Mouse (Mus musculus) MEL (cell line): Measurements from ENCODE around the gene Sh3gl3. TPM values are rescaled to one million over a fixed set of nuclear protein-coding genes. Genes with fewer than 3 reads are reported as not detected.

Source experiments
- DNase-seq: peaks from one replicate; pipeline ENCODE4 v3.0.0; 2011; ENCODE audit warnings: low read depth, low spot score
- H3K27ac ChIP-seq: 2 replicates; pipeline ENCODE4 v1.5.1; 2012; ENCODE audit warnings: low read depth, mild to moderate bottlenecking, control low read depth, low read length, moderate library complexity; ENCODE audit not compliant: control insufficient read depth
- H3K27me3 ChIP-seq, 2 experiments: fragments of 150-350 bp in 1 of 2; sonication (generic) in 1 of 2; 2 replicates each; pipeline ENCODE4 v1.6.1; 2012; ENCODE audit warnings: low read length in 2 of 2, mild to moderate bottlenecking in 2 of 2, improper control_type of control experiment in 1 of 2, moderate library complexity in 1 of 2; ENCODE audit not compliant: insufficient read depth in 2 of 2, control insufficient read depth in 1 of 2
- H3K36me3 ChIP-seq, 2 experiments: 2 replicates each; pipeline ENCODE4 v1.6.1; 2012 to 2014; ENCODE audit warnings: low read length in 2 of 2, improper control_type of control experiment in 1 of 2, inconsistent platforms in 1 of 2, mild to moderate bottlenecking in 1 of 2; ENCODE audit not compliant: insufficient read depth in 2 of 2, control insufficient read depth in 1 of 2
- H3K4me1 ChIP-seq, 2 experiments: fragments of 150-350 bp in 1 of 2; sonication (generic) in 1 of 2; 2 replicates each; pipeline ENCODE4 v1.6.1; 2012; ENCODE audit warnings: low read length in 2 of 2, improper control_type of control experiment in 1 of 2, mild to moderate bottlenecking in 1 of 2; ENCODE audit not compliant: insufficient read depth in 2 of 2, control insufficient read depth in 1 of 2
- H3K4me3 ChIP-seq, 2 experiments: fragments of 150-350 bp in 1 of 2; sonication (generic) in 1 of 2; 2 replicates each; pipeline ENCODE4 v1.5.1; 2012; ENCODE audit warnings: low read depth in 2 of 2, low read length in 2 of 2, mild to moderate bottlenecking in 2 of 2, moderate library complexity in 2 of 2, control low read depth in 1 of 2, improper control_type of control experiment in 1 of 2; ENCODE audit not compliant: control insufficient read depth in 1 of 2, insufficient read depth in 1 of 2
- H3K79me2 ChIP-seq: 2 replicates; pipeline ENCODE4 v1.6.1; 2012; ENCODE audit warnings: mild to moderate bottlenecking, low read length, moderate library complexity; ENCODE audit not compliant: control insufficient read depth, poor library complexity, insufficient read depth
- H3K9ac ChIP-seq: 2 replicates; pipeline ENCODE4 v1.6.1; 2012; ENCODE audit warnings: low read depth, mild to moderate bottlenecking, control low read depth, low read length, moderate library complexity; ENCODE audit not compliant: control insufficient read depth, poor library complexity, severe bottlenecking
- H3K9me3 ChIP-seq: fragments of 150-350 bp; sonication (generic); replicated peaks from 2 replicates; pipeline ENCODE4 v1.6.1; 2012; ENCODE audit warnings: mild to moderate bottlenecking, low read length, improper control_type of control experiment, moderate library complexity; ENCODE audit not compliant: insufficient read depth
- CHD1 ChIP-seq: IDR thresholded peaks from 2 replicates; pipeline ENCODE4 v1.6.1; 2012; ENCODE audit warnings: low read depth, mild to moderate bottlenecking, inconsistent platforms, low read length, improper control_type of control experiment
- E2F4 ChIP-seq: IDR thresholded peaks from 2 replicates; pipeline ENCODE4 v1.6.1; 2011; ENCODE audit warnings: low read depth, low read length, improper control_type of control experiment, borderline replicate concordance
- ELF1 ChIP-seq: IDR thresholded peaks from 2 replicates; pipeline ENCODE4 v1.6.1; 2014; ENCODE audit warnings: low read depth, mild to moderate bottlenecking, inconsistent platforms, low read length, improper control_type of control experiment, moderate library complexity
- EP300 ChIP-seq, 2 experiments: IDR thresholded peaks; 2 replicates each; pipeline ENCODE4 v1.6.1; 2011; ENCODE audit warnings: improper control_type of control experiment in 2 of 2, low read length in 2 of 2, low read depth in 1 of 2, mild to moderate bottlenecking in 1 of 2
- GABPA ChIP-seq: IDR thresholded peaks from 2 replicates; pipeline ENCODE4 v1.6.1; 2012; ENCODE audit warnings: low read depth, mild to moderate bottlenecking, inconsistent platforms, low read length, improper control_type of control experiment, moderate library complexity
- MAX ChIP-seq: IDR thresholded peaks from 2 replicates; pipeline ENCODE4 v1.6.1; 2011; ENCODE audit warnings: low read length, improper control_type of control experiment
- MAZ ChIP-seq: IDR thresholded peaks from 2 replicates; pipeline ENCODE4 v1.6.1; 2012; ENCODE audit warnings: low read depth, mild to moderate bottlenecking, inconsistent platforms, low read length, improper control_type of control experiment
- MXI1 ChIP-seq: IDR thresholded peaks from 2 replicates; pipeline ENCODE4 v1.6.1; 2011; ENCODE audit warnings: mild to moderate bottlenecking, low read depth, low read length, improper control_type of control experiment
- MYB ChIP-seq: IDR thresholded peaks from 2 replicates; pipeline ENCODE4 v1.6.1; 2011; ENCODE audit warnings: mild to moderate bottlenecking, low read depth, low read length, improper control_type of control experiment
- MYC ChIP-seq: IDR thresholded peaks from 2 replicates; pipeline ENCODE4 v1.6.1; 2011; ENCODE audit warnings: low read depth, mild to moderate bottlenecking, low read length, improper control_type of control experiment, moderate library complexity
- NRF1 ChIP-seq: IDR thresholded peaks from 2 replicates; pipeline ENCODE4 v1.6.1; 2014; ENCODE audit warnings: low read depth, mild to moderate bottlenecking, inconsistent platforms, low read length, improper control_type of control experiment, moderate library complexity; ENCODE audit not compliant: poor library complexity, insufficient read depth, severe bottlenecking
- POLR2A ChIP-seq, 2 experiments: IDR thresholded peaks; 2 replicates each; pipeline ENCODE4 v1.6.1; 2011 to 2012; ENCODE audit warnings: low read length in 2 of 2, mild to moderate bottlenecking in 2 of 2, control low read depth in 1 of 2, improper control_type of control experiment in 1 of 2, low read depth in 1 of 2, moderate library complexity in 1 of 2; ENCODE audit not compliant: control insufficient read depth in 1 of 2, insufficient read depth in 1 of 2, poor library complexity in 1 of 2
- POLR2AphosphoS2 ChIP-seq: IDR thresholded peaks from 2 replicates; pipeline ENCODE4 v1.6.1; 2011; ENCODE audit warnings: low read length, improper control_type of control experiment
- POLR2AphosphoS5 ChIP-seq: IDR thresholded peaks from 2 replicates; pipeline ENCODE4 v1.6.1; 2012; ENCODE audit warnings: low read depth, borderline replicate concordance, mild to moderate bottlenecking, inconsistent platforms, low read length, moderate library complexity, mixed read lengths
- SIN3A ChIP-seq: IDR thresholded peaks from 2 replicates; pipeline ENCODE4 v1.6.1; 2012; ENCODE audit warnings: low read length, improper control_type of control experiment, inconsistent platforms
- SMC3 ChIP-seq: IDR thresholded peaks from 2 replicates; pipeline ENCODE4 v1.6.1; 2011; ENCODE audit warnings: low read depth, low read length, improper control_type of control experiment
- TBP ChIP-seq: IDR thresholded peaks from 2 replicates; pipeline ENCODE4 v1.8.0; 2011; ENCODE audit warnings: low read depth, low read length, improper control_type of control experiment
- USF1 ChIP-seq: IDR thresholded peaks from 2 replicates; pipeline ENCODE4 v1.6.1; 2014; ENCODE audit warnings: low read depth, mild to moderate bottlenecking, inconsistent platforms, low read length, improper control_type of control experiment, moderate library complexity
- USF2 ChIP-seq, 2 experiments: IDR thresholded peaks; 2 replicates each; pipeline ENCODE4 v1.6.1; 2011 to 2012; ENCODE audit warnings: improper control_type of control experiment in 2 of 2, low read length in 2 of 2, borderline replicate concordance in 1 of 2, inconsistent platforms in 1 of 2, low read depth in 1 of 2, mild to moderate bottlenecking in 1 of 2; ENCODE audit not compliant: insufficient read depth in 1 of 2
- ZC3H11A ChIP-seq: IDR thresholded peaks from 2 replicates; pipeline ENCODE4 v1.6.1; 2012; ENCODE audit warnings: low read depth, mild to moderate bottlenecking, inconsistent platforms, low read length, improper control_type of control experiment
- ZKSCAN1 ChIP-seq: IDR thresholded peaks from 2 replicates; pipeline ENCODE4 v1.6.1; 2012; ENCODE audit warnings: low read depth, mild to moderate bottlenecking, inconsistent platforms, low read length, improper control_type of control experiment, moderate library complexity
- ZNF384 ChIP-seq: IDR thresholded peaks from 2 replicates; pipeline ENCODE4 v1.6.1; 2012; ENCODE audit warnings: low read depth, mild to moderate bottlenecking, inconsistent platforms, low read length, improper control_type of control experiment
- polyA plus RNA-seq, 2 experiments: library from polyadenylated mRNA; stranded (reverse) in 1 of 2; unstranded in 1 of 2; fragments of >175 nt in 1 of 2; fragments of >200 nt in 1 of 2; gene quantifications; 2 replicates each; pipeline versions ENCODE4 v1.2.1 to v1.2.4; 2012; ENCODE audit warnings: low replicate concordance in 2 of 2, low read depth in 1 of 2; ENCODE audit not compliant: insufficient read length in 2 of 2, insufficient read depth in 1 of 2, missing spikeins in 1 of 2
- total RNA-seq: library from RNA; depleted of rRNA; stranded (reverse); fragments of 300-350 nt; gene quantifications from 2 replicates; pipeline ENCODE4 v1.2.3, GENCODE M21; 2012

Sh3gl3 gene
- total and polyA plus RNA-seq, 3 experiments: not detected

DNA sequence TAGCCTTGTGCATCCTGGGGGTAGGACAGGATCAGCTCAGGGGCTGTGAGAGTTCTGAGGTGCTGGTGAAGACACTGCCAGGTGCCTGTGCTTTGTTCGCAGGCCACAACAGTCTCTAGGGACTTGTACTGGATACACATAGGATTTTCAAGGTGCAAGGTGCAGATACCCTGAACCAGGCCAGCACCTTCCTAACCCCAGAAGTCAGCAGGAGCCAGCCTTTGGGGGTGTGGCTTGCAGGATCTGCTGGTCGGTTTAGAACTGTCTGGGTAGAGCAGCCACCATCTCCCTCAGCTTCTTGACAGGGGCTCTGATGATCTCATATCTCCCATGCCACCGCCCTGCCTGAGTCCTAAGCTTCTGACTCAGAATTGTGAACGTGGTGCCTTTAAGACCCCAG lies 156.2 kb downstream of the Sh3gl3 start:
- H3K79me2 ChIP-seq: no peaks in the 10 kb centered on the region
- no peak for TF ChIP-seq MYB
- TF ChIP-seq SMC3: no peak
- TF ChIP-seq, all 39 proteins: peak for 0
- H3K9ac ChIP-seq: no peak overlapping the region
- no peak for DNase-seq
- H3K4me3 ChIP-seq: no peak overlapping the region
- no peaks in the 10 kb centered on the region for H3K9me3 ChIP-seq
- H3K27me3 ChIP-seq: no peaks in the 10 kb centered on the region
- no peaks in the 10 kb centered on the region for H3K36me3 ChIP-seq
- H3K27ac ChIP-seq: no peak overlapping the region
- H3K4me1 ChIP-seq: no peaks in the 10 kb centered on the region

DNA sequence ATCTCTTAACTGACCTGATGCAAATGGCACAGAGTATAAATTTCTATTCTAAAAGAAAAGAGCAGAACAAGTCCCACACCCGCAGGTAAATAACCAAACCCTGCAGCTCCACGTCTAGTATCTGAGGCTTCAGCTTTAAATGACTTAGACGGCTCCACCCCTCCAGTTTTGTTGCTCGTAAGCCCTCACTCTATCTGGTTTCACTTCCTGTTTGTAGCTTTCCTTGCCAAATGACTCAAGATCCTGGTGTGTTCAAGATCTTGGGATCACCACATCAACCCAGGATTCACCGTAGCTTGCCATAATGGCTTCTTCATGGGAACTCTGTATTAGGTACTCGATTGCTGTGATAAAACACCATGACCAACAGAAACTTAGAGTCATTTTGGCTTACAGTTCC lies 157.2 kb downstream of the Sh3gl3 start:
- no peak for DNase-seq
- TF ChIP-seq GABPA: no peak

DNA sequence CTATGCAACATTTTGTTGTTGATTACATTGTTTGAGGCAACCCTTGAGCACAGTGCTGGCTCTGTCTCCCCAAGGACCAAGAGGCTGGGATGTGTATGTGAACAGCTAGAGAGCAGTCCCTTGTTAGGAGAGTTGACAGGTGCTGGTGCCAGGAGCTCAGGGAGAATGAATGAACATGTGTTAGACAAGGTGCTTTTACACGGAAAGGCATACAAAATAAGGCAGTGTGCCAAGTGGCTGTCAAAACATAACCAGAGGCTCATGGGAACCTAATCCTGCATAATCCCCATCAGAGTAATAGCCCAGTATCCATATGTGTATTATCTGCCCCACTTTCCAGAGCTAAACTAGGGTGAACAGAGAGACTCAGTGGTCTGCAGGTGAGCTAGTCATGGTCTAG lies 160.4 kb downstream of the Sh3gl3 start:
- Histone ChIP-seq H3K9ac (no peak overlapping the region), H3K27ac (no peak overlapping the region), H3K9me3 (no peaks in the 10 kb centered on the region)
- DNase-seq: no peak
- no peak for TF ChIP-seq SIN3A
- TF ChIP-seq MAZ: no peak
- TF ChIP-seq POLR2AphosphoS2: no peak
- TF ChIP-seq MAX: no peak
- no peak for TF ChIP-seq POLR2AphosphoS5
- no peak for TF ChIP-seq USF2 (IDR thresholded peaks at IDR 0.05; ENCODE audit: borderline replicate concordance in 1 of 2, insufficient read depth in 1 of 2, low read depth in 1 of 2, low read length in 2 of 2)
- TF ChIP-seq ZNF384: no peak
- no peak for TF ChIP-seq MXI1
- TF ChIP-seq ELF1: no peak
- TF ChIP-seq TBP: no peak
- no peak for TF ChIP-seq MYB
- TF ChIP-seq POLR2A (IDR thresholded peaks at IDR 0.05; ENCODE audit: control insufficient read depth in 1 of 2, insufficient read depth in 1 of 2, low read depth in 1 of 2, low read length in 2 of 2, poor library complexity in 1 of 2): no peak
- no peak for TF ChIP-seq MYC
- no peak for TF ChIP-seq ZKSCAN1
- no peak for TF ChIP-seq E2F4
- TF ChIP-seq NRF1: no peak
- no peak for TF ChIP-seq USF1
- no peak for TF ChIP-seq CHD1
- TF ChIP-seq ZC3H11A: no peak
- TF ChIP-seq EP300 (IDR thresholded peaks at IDR 0.05; ENCODE audit: low read depth in 1 of 2, low read length in 2 of 2): no peak
- TF ChIP-seq, all 39 proteins: peak for 0
- no peak overlapping the region for H3K4me3 ChIP-seq
- H3K79me2 ChIP-seq: no peaks in the 10 kb centered on the region
- no peaks in the 10 kb centered on the region for H3K36me3 ChIP-seq
- H3K4me1 ChIP-seq: no peaks in the 10 kb centered on the region
- no peaks in the 10 kb centered on the region for H3K27me3 ChIP-seq

More for the DNA sequence above, 157.2 kb downstream of the Sh3gl3 start:
- Histone ChIP-seq H3K36me3 (no peaks in the 10 kb centered on the region), H3K27ac (no peak overlapping the region), H3K79me2 (no peaks in the 10 kb centered on the region), H3K4me3 (no peak overlapping the region), H3K9me3 (no peaks in the 10 kb centered on the region), H3K27me3 (no peaks in the 10 kb centered on the region), H3K4me1 (no peaks in the 10 kb centered on the region), H3K9ac (no peak overlapping the region)
